Mouse (Mus musculus) intestine, embryonic 14.5 days (tissue): ENCODE measurements around the gene Tdrd6. TPM values are rescaled to one million over a fixed set of nuclear protein-coding genes. Genes with fewer than 3 reads are reported as not detected.

Experiments
- ATAC-seq: fragments of 200-750 bp; cut with Nextera tagmentation; replicated peaks from 2 replicates; pipeline ENCODE4 v1.8.0; 2017; ENCODE audit warnings: low read depth, moderate number of reproducible peaks, moderate TSS enrichment, moderate library complexity; ENCODE audit not compliant: low FRiP score, low TSS enrichment
- DNase-seq: peaks from one replicate; pipeline ENCODE4 v3.0.0-alpha.2; 2018; ENCODE audit warnings: low spot score
- H3K27ac ChIP-seq: fragments of 300-500 bp; sonication (generic); 2 replicates; pipeline ENCODE4 v1.5.1; 2014; ENCODE audit warnings: low read depth, mild to moderate bottlenecking, control low read depth
- H3K27me3 ChIP-seq: fragments of 300-500 bp; sonication (generic); replicated peaks from 2 replicates; pipeline ENCODE4 v1.6.1; 2014; ENCODE audit warnings: low read length, control low read depth; ENCODE audit not compliant: control insufficient read depth, insufficient read depth
- H3K36me3 ChIP-seq: fragments of 300-500 bp; sonication (generic); 2 replicates; pipeline ENCODE4 v1.6.1; 2014; ENCODE audit warnings: low read length, control low read depth; ENCODE audit not compliant: control insufficient read depth, insufficient read depth
- H3K4me1 ChIP-seq: fragments of 300-500 bp; sonication (generic); replicated peaks from 2 replicates; pipeline ENCODE4 v1.6.1; 2014; ENCODE audit warnings: low read length, control low read depth, mixed read lengths; ENCODE audit not compliant: control insufficient read depth, insufficient read depth
- H3K4me2 ChIP-seq: fragments of 300-500 bp; sonication (generic); 2 replicates; pipeline ENCODE4 v1.6.1; 2014; ENCODE audit warnings: low read length
- H3K4me3 ChIP-seq: fragments of 300-500 bp; sonication (generic); 2 replicates; pipeline ENCODE4 v1.5.1; 2014; ENCODE audit warnings: low read depth, low read length, control low read depth, mixed read lengths
- H3K9ac ChIP-seq: fragments of 300-500 bp; sonication (generic); 2 replicates; pipeline ENCODE4 v1.6.1; 2014; ENCODE audit warnings: mild to moderate bottlenecking, low read length
- H3K9me3 ChIP-seq: fragments of 300-500 bp; sonication (generic); 2 replicates; pipeline ENCODE4 v1.6.1; 2016; ENCODE audit warnings: low read length, control low read depth; ENCODE audit not compliant: control insufficient read depth
- WGBS: fragments of 180-500 bp; shearing (Covaris S2); extraction: QIAGEN DNeasy Blood & Tissue Kit; methylation state at CpG from one replicate; pipeline ENCODE4 v1.1.7; 2014; 5-methylcytosine and 5-hydroxymethylcytosine counted together
- polyA plus RNA-seq: library from polyadenylated mRNA; unstranded; fragments of >200 nt; fragmentation: Nextera tagmentation; extraction: Ambion mirVana; gene quantifications from 2 replicates; pipeline ENCODE4 v1.2.1, GENCODE M21; 2014

Tdrd6 gene
- polyA plus RNA-seq, 1 experiment from 2014 or later = 0.15 TPM

DNA sequence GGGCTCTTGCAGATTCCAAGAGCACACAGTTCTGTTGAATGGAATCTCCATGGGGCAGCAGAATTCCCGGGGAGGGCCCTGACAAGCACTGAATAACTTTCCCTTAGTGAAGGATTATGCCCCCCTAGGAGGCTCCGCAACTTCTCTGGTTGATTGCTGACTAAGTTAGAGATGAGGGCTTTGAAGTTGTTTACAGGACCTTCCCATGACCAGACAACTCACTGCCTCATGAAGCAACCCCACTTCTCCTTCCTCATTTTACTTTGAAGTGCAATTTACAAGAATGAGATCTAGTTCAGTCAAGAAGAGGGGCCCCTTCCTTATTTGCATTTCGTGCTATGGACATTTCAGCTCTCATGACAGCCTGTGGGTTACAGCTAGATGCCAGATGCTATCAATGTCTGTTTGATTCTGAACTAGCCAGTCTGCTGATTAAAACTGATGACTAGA, 56.5 kb downstream of the Tdrd6 start:
- H3K27ac ChIP-seq = no peak overlapping the region
- H3K4me1 ChIP-seq = no peaks in the 10 kb centered on the region
- H3K27me3 ChIP-seq = no peaks in the 10 kb centered on the region
- no peak overlapping the region for H3K4me3 ChIP-seq
- no peak for DNase-seq
- H3K36me3 ChIP-seq = no peaks in the 10 kb centered on the region
- ATAC-seq = no peak
- H3K9ac ChIP-seq = no peak overlapping the region
- 43% methylated on average over 3 of the region's 3 CpGs for WGBS
- H3K4me2 ChIP-seq = no peak overlapping the region
- H3K9me3 ChIP-seq = no peaks in the 10 kb centered on the region

DNA sequence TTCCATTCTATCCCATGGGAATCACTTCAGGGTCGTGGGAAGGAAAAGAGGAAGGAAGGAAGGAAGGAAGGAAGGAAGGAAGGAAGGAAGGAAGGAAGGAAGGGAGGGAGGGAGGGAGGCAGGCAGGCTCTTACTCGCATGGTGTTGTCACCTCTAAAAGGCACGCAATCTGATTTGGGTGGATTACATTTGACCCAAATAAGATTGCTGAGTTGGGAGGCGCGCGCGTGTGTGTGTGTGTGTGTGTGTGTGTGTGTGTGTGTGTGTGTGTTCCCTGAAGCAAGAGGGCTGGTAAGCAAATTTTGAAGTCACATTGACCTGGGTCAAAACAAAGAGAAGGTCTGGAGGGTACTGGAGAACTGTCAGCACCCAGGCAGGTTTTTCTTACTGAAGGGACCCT, 60.8 kb downstream of the Tdrd6 start:
- ATAC-seq = no peak
- no peaks in the 10 kb centered on the region for H3K4me1 ChIP-seq
- H3K4me2 ChIP-seq = no peak overlapping the region
- no peaks in the 10 kb centered on the region for H3K9me3 ChIP-seq
- no peak overlapping the region for H3K9ac ChIP-seq
- no peaks in the 10 kb centered on the region for H3K36me3 ChIP-seq
- no peak overlapping the region for H3K4me3 ChIP-seq
- 64% methylated on average over 7 of the region's 7 CpGs for WGBS
- no peak overlapping the region for H3K27ac ChIP-seq
- H3K27me3 ChIP-seq = no peaks in the 10 kb centered on the region
- no peak for DNase-seq

DNA sequence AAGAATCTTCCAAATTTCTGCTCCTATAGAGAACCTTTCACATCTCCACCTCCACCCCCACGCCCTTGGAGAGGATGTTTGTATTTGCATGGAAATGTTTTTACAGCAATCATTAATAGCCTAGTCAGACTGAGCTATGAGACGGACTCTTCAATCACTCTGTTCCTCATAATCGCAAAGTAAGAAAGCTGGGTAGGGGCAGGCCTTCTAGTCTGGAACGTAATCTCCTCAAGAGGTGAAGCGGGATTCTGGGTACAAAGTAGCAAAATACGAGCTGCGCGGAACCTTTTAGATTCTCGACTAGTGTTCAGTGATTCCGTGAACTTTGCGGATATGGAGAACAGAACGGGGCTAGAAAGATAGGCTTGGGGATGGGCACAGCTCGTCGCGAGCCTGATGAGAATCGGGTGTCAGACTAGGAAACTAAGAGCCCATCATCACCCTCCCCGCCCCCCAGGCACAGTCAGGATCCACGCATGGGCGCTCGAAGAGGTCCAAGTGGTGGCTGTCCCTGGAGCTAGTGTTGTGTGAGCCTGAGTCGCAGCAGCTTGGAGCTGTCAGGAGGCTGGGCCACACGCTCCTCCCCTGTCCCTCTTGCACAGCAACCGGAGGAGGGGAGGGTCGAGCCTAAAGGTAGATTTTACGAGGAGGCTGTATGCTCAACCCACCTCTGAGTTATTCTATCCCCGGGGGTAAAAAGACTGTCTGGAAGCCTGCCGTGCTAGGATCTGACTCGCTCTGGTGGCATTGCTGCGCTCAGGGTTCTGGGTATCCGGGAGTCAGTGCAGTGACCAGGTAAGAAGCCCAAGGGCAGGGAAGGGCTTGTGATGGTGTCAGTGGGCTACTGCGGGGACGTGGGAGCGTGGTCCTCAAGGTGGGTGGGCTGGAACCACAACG, 61.9 kb downstream of the Tdrd6 start, which contains the start of gene Pla2g7:
Pla2g7 (plus strand) TSS at position 107 of the 897 bp plus-strand sequence.
- no peaks in the 10 kb centered on the region for H3K27me3 ChIP-seq
- ATAC-seq = peak; percentile 87
- WGBS = under 1% methylated on average over 34 of the region's 34 CpGs
- H3K9me3 ChIP-seq = no peaks in the 10 kb centered on the region
- DNase-seq = peak; percentile 79
- H3K9ac ChIP-seq = peak within 1 kb of the TSS; percentile 55
- peak within 1 kb of the TSS; percentile 88 for H3K4me2 ChIP-seq
- no peaks in the 10 kb centered on the region for H3K4me1 ChIP-seq
- H3K27ac ChIP-seq = 0 out of 2 replicates have a peak within 1 kb of the TSS, but pooled peaks have one; percentile 36
- H3K36me3 ChIP-seq = no peaks in the 10 kb centered on the region
- peak within 1 kb of the TSS; percentile 41 for H3K4me3 ChIP-seq

DNA sequence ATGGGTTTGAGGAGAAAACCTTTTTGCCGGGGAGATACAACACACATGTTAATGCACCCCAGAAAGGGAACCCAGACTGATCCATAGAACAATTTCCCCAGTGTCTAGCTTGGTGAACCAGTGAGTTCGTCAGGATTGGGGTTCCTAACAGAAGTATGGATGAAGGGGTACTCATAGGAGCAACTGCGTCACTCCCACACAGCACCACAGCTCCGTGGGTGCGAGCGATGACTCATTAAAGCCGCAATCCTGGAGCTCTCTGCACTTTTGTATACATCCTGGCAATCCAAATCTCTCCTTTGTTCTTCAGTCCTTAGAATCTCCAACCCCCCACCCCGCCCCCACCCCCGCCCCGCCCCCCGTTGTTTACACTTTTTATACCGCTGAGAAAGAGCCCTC, 62.5 kb downstream of the Tdrd6 start:
- peak overlapping the region; percentile 55; the same call in 1 of the 2 replicates for H3K9ac ChIP-seq
- no peak overlapping the region for H3K27ac ChIP-seq
- peak overlapping the region; percentile 88 for H3K4me2 ChIP-seq
- no peaks in the 10 kb centered on the region for H3K36me3 ChIP-seq
- H3K4me1 ChIP-seq = no peaks in the 10 kb centered on the region
- H3K9me3 ChIP-seq = peaks cover under 1% of the 10 kb centered on the region; the same call in 1 of the 2 replicates
- no peaks in the 10 kb centered on the region for H3K27me3 ChIP-seq
- DNase-seq (no peak), ATAC-seq (0 out of 2 replicates have a peak, but pooled peaks have one; percentile 40)
- WGBS = 9% methylated on average over 12 of the region's 12 CpGs
- H3K4me3 ChIP-seq = peak overlapping the region; percentile 41

Other genes with a start within 250 kb of the Tdrd6 start
- gene Mep1a, start 127.5 kb downstream of the Tdrd6 start, polyA plus RNA-seq = 19.4 and 20.6 TPM in 2 replicates
- gene Ankrd66, start 86.7 kb downstream of the Tdrd6 start, polyA plus RNA-seq = 0.23 TPM in 1 of 2 replicates, not detected in the other
- 9.1 and 9.5 TPM in 2 replicates for gene Pla2g7, start 62.2 kb downstream of the Tdrd6 start, polyA plus RNA-seq
- 14.0 and 19.8 TPM in 2 replicates for gene Slc25a27, start 36.9 kb upstream of the Tdrd6 start, polyA plus RNA-seq
- gene Cyp39a1, start 37.1 kb upstream of the Tdrd6 start, polyA plus RNA-seq = 17.0 TPM in 2 replicates
- 5.1 and 7.1 TPM in 2 replicates for gene Rcan2, start 171.1 kb upstream of the Tdrd6 start, polyA plus RNA-seq